Mouse (Mus musculus) T-helper 17 cell (primary cell): ENCODE measurements around the gene Dok1.

Experiments used
- in situ Hi-C, 2 experiments: fragments of 300-600 bp; cut with MboI, MseI; formaldehyde crosslinking; loops; 1 replicate in 1 of 2; 2 replicates in 1 of 2; pipeline ENCODE4 v1.15.1; 2025; ENCODE audit warnings: high pct_unique_total_duplicates in 2 of 2

Dok1 gene

DNA sequence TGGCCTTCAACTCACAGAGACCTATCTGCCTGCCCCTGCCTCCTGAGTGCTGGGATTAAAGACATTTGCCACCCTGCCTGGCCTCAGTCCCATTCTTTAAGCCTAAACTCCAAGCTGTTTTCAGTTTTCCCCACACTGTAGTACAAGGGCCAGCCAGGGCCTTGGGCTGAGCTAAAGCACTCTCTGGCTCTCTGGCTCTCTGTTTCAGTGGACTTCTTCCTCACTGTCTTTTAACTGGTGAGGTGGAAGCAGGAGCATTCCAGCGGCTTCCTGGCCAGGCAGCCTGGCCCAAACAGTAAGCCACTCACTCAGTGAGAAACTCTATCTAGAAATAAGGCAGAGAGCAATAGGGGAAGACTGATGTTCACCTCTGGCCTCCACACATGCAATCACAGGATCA lies 39.6 kb downstream of the Dok1 start:
- in situ Hi-C loops: loop anchor here in 1 of 2 experiments (5.0 kb wide), 1 partner anchor 109 kb away; the partner anchor contains the start of genes Ccdc142 and Gm42688

- in situ Hi-C loops: no loop called here
Measured at GRCm38 (mm10) chr6:82987411-82987971, 45.8 kb downstream of the Dok1 start.
